Mouse (Mus musculus): ENCODE results near the gene Gbp8. TPM values are rescaled to one million over a fixed set of nuclear protein-coding genes. Genes with fewer than 3 reads are reported as not detected.
"Not testable (repeated sequence)": the region's sequence is repeated elsewhere in the genome, so short reads cannot be mapped to it uniquely, and the experiment has no call there.

The Gbp8 gene
- polyA plus RNA-seq, 1 experiment = 2.7 TPM

GRCm38 (mm10) chr5:105081900-105082299, 57.4 kb downstream of the Gbp8 start:
- no peak overlapping the region for H3K27ac ChIP-seq (ENCODE audit: insufficient read depth, low read depth, low read length)
- no peaks in the 10 kb centered on the region; the same call in 1 of the 2 replicates for H3K36me3 ChIP-seq (ENCODE audit: control insufficient read depth, insufficient read depth, low read length)
- H3K4me3 ChIP-seq (ENCODE audit: low read depth, low read length) = no peak overlapping the region
- TF ChIP-seq POLR2A (IDR thresholded peaks at IDR 0.05; ENCODE audit: low read depth, low read length) (no peak), CTCF (IDR thresholded peaks at IDR 0.05; ENCODE audit: extremely low read depth, insufficient read length, insufficient replicate concordance, low read depth, low read length) (no peak)
- H3K27me3 ChIP-seq (ENCODE audit: control insufficient read depth, insufficient read depth, low read length) = no peaks in the 10 kb centered on the region
- no peaks in the 10 kb centered on the region for H3K4me1 ChIP-seq (ENCODE audit: control insufficient read depth, insufficient read depth, insufficient read length, low read length)

GRCm38 (mm10) chr5:105068356-105068755, 71.0 kb downstream of the Gbp8 start:
- H3K4me1 ChIP-seq (ENCODE audit: control insufficient read depth, insufficient read depth, insufficient read length, low read length); H3K4me3 ChIP-seq (ENCODE audit: low read depth, low read length); H3K36me3 ChIP-seq (ENCODE audit: control insufficient read depth, insufficient read depth, low read length); H3K27ac ChIP-seq (ENCODE audit: insufficient read depth, low read depth, low read length); H3K27me3 ChIP-seq (ENCODE audit: control insufficient read depth, insufficient read depth, low read length): not testable (repeated sequence)

- not testable (repeated sequence) for H3K4me1 ChIP-seq (ENCODE audit: control insufficient read depth, insufficient read depth, insufficient read length, low read length); H3K4me3 ChIP-seq (ENCODE audit: low read depth, low read length); H3K27ac ChIP-seq (ENCODE audit: insufficient read depth, low read depth, low read length); H3K36me3 ChIP-seq (ENCODE audit: control insufficient read depth, insufficient read depth, low read length); H3K27me3 ChIP-seq (ENCODE audit: control insufficient read depth, insufficient read depth, low read length)
- WGBS = 68% methylated on average over 2 of the region's 2 CpGs
Measured at GRCm38 (mm10) chr5:105064443-105064842, 74.9 kb downstream of the Gbp8 start.

- no peak overlapping the region for H3K27ac ChIP-seq (ENCODE audit: insufficient read depth, low read depth, low read length)
- H3K4me1 ChIP-seq (ENCODE audit: control insufficient read depth, insufficient read depth, insufficient read length, low read length) = peaks cover 3% of the 10 kb centered on the region; the same call in 1 of the 2 replicates
- WGBS = 71% methylated on average over 1 of the region's 1 CpGs
- no peaks in the 10 kb centered on the region for H3K27me3 ChIP-seq (ENCODE audit: control insufficient read depth, insufficient read depth, low read length)
- TF ChIP-seq CTCF (IDR thresholded peaks at IDR 0.05; ENCODE audit: extremely low read depth, insufficient read length, insufficient replicate concordance, low read depth, low read length) (no peak), POLR2A (IDR thresholded peaks at IDR 0.05; ENCODE audit: low read depth, low read length) (no peak)
- no peaks in the 10 kb centered on the region for H3K36me3 ChIP-seq (ENCODE audit: control insufficient read depth, insufficient read depth, low read length)
- no peak overlapping the region for H3K4me3 ChIP-seq (ENCODE audit: low read depth, low read length)
Measured at GRCm38 (mm10) chr5:105063321-105063720, 76.0 kb downstream of the Gbp8 start.

GRCm38 (mm10) chr5:105062403-105062802, 76.9 kb downstream of the Gbp8 start:
- H3K27me3 ChIP-seq (ENCODE audit: control insufficient read depth, insufficient read depth, low read length); H3K4me1 ChIP-seq (ENCODE audit: control insufficient read depth, insufficient read depth, insufficient read length, low read length); H3K36me3 ChIP-seq (ENCODE audit: control insufficient read depth, insufficient read depth, low read length); H3K4me3 ChIP-seq (ENCODE audit: low read depth, low read length): not testable (repeated sequence)
- peak overlapping the region; percentile 61; the same call in 1 of the 2 replicates for H3K27ac ChIP-seq (ENCODE audit: insufficient read depth, low read depth, low read length)
- 54% methylated on average over 2 of the region's 2 CpGs for WGBS

- Histone ChIP-seq H3K4me1 (ENCODE audit: control insufficient read depth, insufficient read depth, insufficient read length, low read length) (peaks cover 3% of the 10 kb centered on the region; the same call in 1 of the 2 replicates), H3K36me3 (ENCODE audit: control insufficient read depth, insufficient read depth, low read length) (no peaks in the 10 kb centered on the region), H3K27ac (ENCODE audit: insufficient read depth, low read depth, low read length) (no peak overlapping the region), H3K27me3 (ENCODE audit: control insufficient read depth, insufficient read depth, low read length) (no peaks in the 10 kb centered on the region), H3K4me3 (ENCODE audit: low read depth, low read length) (no peak overlapping the region)
- TF ChIP-seq POLR2A (IDR thresholded peaks at IDR 0.05; ENCODE audit: low read depth, low read length) = no peak
- no peak for TF ChIP-seq CTCF (IDR thresholded peaks at IDR 0.05; ENCODE audit: extremely low read depth, insufficient read length, insufficient replicate concordance, low read depth, low read length)
- WGBS = 90% methylated on average over 2 of the region's 2 CpGs
Measured at GRCm38 (mm10) chr5:105060224-105060623, 79.1 kb downstream of the Gbp8 start.

GRCm38 (mm10) chr5:105055279-105055678, 84.1 kb downstream of the Gbp8 start:
- Histone ChIP-seq H3K27me3 (ENCODE audit: control insufficient read depth, insufficient read depth, low read length) (no peaks in the 10 kb centered on the region), H3K4me3 (ENCODE audit: low read depth, low read length) (no peak overlapping the region)
- WGBS = 91% methylated on average over 2 of the region's 2 CpGs

GRCm38 (mm10) chr5:105053471-105054169, 85.7 kb downstream of the Gbp8 start:
- not testable (repeated sequence) for H3K36me3 ChIP-seq (ENCODE audit: control insufficient read depth, insufficient read depth, low read length); H3K4me1 ChIP-seq (ENCODE audit: control insufficient read depth, insufficient read depth, insufficient read length, low read length); H3K27me3 ChIP-seq (ENCODE audit: control insufficient read depth, insufficient read depth, low read length)
- 56% methylated on average over 1 of the region's 1 CpGs for WGBS
- Histone ChIP-seq H3K4me3 (ENCODE audit: low read depth, low read length) (peak overlapping the region; percentile 58), H3K27ac (ENCODE audit: insufficient read depth, low read depth, low read length) (peak overlapping the region; percentile 63)

More at GRCm38 (mm10) chr5:105055279-105055678, 84.1 kb downstream of the Gbp8 start:
- Histone ChIP-seq H3K36me3 (ENCODE audit: control insufficient read depth, insufficient read depth, low read length) (no peaks in the 10 kb centered on the region), H3K4me1 (ENCODE audit: control insufficient read depth, insufficient read depth, insufficient read length, low read length) (no peaks in the 10 kb centered on the region), H3K27ac (ENCODE audit: insufficient read depth, low read depth, low read length) (no peak overlapping the region)
- TF ChIP-seq CTCF (IDR thresholded peaks at IDR 0.05; ENCODE audit: extremely low read depth, insufficient read length, insufficient replicate concordance, low read depth, low read length) (no peak), POLR2A (IDR thresholded peaks at IDR 0.05; ENCODE audit: low read depth, low read length) (no peak)

Data from small intestine, adult 2 months (tissue).